Mouse (Mus musculus) B cell, adult 2 months (primary cell): ENCODE results near the gene Mael.

Experiments used
- DNase-seq, 2 experiments: peaks; one replicate each; pipeline ENCODE4 v3.0.0; 2022

The Mael gene

DNA sequence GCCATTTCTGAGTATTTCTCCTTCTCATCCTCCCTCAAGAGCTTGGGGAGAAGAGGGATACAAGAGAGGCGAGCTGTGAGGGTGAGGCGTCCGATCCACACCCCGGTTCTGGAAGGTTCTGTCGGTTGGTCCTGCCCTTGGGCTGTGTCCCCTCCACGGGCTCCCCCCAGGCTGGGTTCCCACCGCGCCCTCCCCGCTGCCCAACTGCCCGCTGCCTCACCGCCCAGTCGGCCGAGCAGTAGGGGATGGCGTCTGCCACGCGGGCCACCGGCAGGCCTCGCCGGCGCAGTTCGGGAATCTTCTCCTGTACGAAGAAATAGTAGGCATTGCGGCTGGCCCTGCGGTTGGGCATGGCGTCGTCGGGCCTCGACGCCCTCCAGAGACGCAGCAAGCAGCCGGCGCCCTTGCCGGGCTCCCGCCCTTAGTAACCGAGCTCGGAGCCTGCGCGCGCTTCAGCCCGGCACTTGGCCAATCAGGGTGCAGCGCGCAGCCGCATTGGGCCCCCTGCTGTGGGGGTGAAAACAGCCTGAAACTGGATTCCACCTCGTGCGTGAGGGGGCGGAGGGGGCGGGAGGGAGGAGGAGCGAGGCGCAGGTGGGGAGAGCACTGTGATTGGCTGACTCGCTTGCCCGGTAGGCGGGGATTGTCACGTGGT, at the start of gene Mael:
TSS of gene Mael (minus strand) at position 433 of the 655 bp plus-strand sequence.
- DNase-seq = no peak

DNA sequence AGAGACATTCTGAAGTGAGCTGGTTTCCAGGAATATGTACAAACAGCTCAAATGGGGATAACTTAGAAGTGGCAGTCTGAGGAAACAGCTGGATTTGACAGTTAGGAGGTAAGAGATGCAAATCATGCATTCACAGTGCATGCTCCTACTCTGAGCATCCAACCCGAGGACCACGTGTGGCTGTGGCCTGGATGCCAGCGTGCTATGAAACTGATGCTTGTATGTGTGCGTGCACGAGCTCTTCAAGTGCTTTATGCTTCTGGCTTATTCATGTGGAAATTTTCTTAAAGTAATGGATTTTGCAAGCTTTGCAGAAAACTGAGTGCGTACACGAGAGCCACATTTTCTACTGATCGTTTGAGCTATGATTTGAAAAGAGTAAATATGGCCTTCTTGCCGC, 47.7 kb upstream of the Mael start:
- DNase-seq = no peak

GRCm38 (mm10) chr1:166284390-166284789, 45.8 kb upstream of the Mael start:
- no peak for DNase-seq

- no peak for DNase-seq
Observed at GRCm38 (mm10) chr1:166283451-166283850, 44.9 kb upstream of the Mael start.

- DNase-seq = no peak
Observed at GRCm38 (mm10) chr1:166282597-166283210, 44.2 kb upstream of the Mael start.

DNA sequence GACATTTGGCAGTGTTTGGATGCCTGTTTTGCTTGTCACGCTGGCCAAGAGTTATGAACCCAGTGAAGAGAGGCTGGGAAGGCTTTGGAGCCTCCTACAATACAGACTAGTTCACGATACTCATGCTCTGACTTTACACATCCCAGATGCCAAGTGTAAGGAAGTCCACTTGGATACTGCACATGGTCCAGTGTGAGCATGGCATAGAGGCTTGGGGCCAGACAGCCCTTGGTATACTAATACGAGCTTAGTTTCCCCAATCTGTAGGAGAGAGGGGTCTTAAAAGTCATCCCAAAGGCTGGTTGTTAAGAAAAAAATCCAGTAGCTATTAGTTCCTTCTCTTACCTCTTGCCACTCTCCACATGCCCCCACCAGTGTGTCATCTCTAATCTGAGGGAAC, 43.3 kb upstream of the Mael start:
- no peak for DNase-seq

GRCm38 (mm10) chr1:166281287-166281686, 42.7 kb upstream of the Mael start:
- DNase-seq = no peak

- DNase-seq = no peak
Observed at GRCm38 (mm10) chr1:166280566-166280965, 42.0 kb upstream of the Mael start.

DNA sequence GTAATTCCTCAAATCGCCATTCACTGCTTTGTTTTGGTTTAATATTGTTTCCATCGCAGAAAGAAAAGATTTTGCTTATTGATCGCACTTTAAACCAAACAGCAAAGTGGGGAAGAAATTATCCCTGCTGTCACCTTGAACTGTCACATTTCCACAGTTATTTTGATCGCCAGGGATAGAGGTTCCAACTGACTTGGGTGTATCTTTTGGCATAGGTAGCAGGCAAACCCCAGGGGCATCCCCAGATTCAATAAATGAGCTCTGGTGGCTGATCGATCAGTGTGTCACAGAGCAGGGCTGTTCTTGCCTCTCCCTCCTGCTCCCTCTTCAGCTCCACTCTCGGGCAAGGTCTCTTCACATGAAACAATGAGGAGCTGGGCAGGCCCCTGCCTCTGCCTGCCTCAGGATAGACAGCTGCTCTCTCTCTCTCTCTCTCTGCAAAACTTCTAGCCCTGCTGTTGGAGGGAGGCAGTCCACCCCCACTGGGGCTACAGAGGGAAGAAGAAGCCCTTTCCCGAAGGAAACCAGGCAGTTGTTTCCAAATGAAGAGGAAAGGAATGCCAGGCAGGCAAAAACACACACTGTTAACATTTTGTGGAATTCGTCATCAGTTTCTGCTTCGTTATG, 41.1 kb upstream of the Mael start:
- DNase-seq = no peak

- DNase-seq = no peak
Observed at GRCm38 (mm10) chr1:166278786-166279185, 40.2 kb upstream of the Mael start.

DNA sequence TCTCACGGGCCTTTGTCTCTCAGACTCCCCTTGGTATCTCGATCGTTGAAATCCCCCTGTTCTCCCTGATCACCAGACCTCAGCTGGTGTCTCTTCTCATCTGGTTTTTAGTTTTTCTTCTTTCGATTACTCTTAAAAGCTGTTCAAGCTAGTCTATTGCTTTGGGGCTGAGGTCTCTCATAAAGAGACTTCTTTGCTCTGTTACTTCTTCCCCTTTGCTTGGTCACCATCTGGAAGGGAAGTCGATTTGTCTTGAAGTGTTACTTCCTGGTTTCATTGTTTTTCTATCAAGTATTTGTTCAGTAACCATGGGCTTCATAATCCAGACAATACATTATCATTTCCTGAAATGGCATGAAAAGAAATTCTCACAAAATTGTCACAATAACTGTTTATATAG, 29.7 kb upstream of the Mael start:
- DNase-seq = no peak

DNA sequence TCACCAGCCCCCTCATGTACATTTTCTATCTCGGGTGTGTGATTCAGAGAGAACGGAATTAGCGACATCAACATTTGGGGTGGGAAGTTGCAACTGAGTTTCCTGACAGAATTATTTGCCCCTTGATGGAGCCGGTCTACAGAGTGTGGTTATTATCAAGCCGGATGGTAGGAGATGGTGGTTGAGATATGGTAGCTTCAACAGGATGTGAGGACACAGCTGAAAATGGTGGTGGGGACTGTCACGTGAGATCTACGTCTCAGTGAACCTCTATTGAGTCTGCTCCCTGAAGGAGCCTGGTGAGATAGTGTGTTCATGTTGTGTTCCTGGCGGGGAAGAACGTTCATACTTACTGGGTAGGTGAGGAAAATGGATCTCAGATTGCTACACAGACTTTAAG, 28.4 kb upstream of the Mael start:
- no peak for DNase-seq

- no peak for DNase-seq
Observed at GRCm38 (mm10) chr1:166266001-166266705, 27.6 kb upstream of the Mael start.

- no peak for DNase-seq
Observed at GRCm38 (mm10) chr1:166259526-166259925, 21.0 kb upstream of the Mael start.

DNA sequence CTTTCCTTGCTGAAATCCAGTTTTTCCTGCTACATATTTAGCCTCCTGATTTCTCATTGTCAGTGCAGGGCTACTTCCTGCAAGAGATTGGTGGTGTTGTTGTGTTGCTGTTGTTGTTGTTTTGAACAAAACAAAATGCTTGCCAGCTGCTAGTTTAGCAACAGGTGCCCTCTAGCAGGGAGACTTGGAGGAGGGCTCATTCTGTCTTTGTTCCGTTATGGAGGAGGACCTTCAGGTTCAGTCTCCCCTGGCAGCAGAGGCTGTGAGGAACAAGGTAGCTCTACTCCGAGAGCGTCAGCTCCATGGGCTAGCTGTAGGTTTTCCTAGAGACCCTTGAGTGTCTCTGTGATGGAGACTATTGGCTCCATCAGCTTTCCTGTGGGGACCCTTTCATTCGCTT, 18.4 kb upstream of the Mael start:
- no peak for DNase-seq

DNA sequence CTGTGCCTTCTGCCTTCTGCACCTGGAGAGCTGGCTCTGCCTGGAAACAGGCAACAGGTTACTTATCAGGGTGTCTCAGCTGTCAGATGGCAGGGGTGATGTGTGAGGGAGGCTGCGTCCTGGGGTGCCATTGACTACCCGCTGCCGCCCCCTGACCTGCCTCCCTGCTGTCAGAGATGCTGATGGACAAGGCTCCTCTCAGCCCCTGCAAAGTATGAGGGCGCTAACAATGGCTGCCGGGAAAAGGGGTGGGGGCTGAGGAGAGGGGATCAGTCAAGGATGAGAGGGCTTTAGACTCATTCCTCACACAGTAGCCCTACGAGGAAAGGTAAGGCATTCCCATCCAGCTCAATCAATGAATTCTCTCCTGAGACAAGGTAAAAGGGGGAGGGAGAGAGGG, 17.8 kb upstream of the Mael start:
- DNase-seq = no peak

DNA sequence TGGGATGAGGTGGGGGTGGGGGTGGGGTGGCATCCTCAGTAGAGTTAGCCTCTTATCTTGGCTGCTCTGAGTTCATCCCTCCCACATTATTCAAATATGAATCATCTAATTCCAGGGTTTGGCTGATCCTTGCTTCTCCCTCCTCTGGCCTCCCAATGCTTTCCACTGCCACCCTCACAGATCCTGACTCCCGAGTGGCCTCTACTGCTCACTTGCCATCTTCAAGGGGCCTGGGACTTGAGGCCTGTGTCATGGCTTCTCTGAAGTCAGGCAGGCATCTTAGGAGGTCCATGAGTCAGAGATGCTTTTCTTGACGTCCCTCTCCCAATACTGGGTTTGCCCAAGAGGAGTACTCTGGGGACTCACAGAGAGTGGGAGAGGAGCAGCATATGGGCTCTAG, 17.1 kb upstream of the Mael start:
- no peak for DNase-seq

DNA sequence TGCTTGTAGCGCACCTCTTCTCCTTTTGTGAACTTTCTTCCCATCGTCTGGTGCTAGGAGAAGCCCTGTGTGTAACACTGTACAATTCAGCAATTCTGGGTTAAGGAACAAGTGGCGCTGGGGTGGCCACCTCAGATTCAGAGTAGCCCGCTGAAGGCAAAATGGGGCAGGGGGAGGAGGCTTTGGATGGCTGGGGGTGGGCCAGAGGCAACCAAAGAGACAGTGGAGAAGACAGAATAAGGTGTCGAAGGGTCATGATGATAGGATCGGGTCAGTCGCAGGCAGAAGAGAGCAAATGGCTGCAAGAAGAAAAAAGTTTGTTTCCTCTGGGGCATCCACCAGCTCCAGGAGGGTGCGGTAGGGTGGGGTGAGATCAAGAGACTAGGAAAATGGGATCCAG, 16.5 kb upstream of the Mael start:
- DNase-seq = no peak

DNA sequence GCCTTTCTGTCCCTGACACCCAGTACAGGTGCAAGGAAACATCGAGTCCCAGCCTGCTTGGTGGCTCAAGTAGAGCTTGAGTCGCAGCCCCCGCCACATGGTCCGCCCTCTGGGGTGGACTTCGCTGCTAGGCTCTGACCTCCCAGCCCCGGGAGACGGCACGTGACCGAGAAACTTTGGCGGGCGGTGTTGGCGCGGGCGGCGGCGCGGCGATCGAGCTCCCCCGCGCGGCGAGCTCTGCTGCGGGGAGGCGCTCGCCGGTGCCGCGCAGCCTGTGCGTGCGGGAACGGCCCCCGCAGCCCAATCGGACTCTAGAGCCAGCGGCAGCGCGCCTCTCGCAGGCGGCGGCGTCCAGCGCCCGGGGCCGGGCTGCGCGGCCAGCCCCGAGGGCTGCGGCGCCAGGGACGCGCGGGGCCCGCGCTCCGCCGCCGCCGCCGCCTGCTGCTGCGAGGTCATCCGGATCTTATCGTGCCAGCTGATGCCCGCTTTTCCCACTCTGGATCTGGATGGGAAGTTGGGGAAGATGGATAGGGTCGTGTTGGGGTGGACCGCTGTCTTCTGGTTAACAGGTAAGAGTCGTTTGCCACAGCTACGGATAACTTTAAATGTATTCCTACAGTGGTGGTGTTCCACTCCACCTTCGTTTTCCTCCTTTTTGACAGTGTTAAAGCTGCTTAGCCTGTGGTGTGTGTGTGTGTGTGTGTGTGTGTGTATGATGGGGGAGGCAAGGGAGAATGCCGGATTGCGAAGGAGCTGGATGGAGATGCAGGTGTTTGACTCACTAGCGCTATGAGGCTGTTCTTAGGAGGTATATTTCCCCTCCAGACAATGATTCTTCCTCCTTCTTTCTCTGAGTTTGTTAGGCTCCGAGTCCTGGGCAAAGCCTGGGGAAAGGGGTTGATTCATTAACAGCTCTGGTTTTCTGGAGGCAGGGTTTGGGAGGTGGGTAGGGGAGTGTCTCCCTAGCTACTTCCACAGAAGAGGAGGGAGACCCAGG, 15.6 kb upstream of the Mael start, which contains the start of gene Ildr2:
TSS of gene Ildr2 (plus strand) at position 242 of the 997 bp plus-strand sequence.
- DNase-seq = no peak

- DNase-seq = no peak
Observed at GRCm38 (mm10) chr1:166244285-166244684, 5.7 kb upstream of the Mael start.

DNA sequence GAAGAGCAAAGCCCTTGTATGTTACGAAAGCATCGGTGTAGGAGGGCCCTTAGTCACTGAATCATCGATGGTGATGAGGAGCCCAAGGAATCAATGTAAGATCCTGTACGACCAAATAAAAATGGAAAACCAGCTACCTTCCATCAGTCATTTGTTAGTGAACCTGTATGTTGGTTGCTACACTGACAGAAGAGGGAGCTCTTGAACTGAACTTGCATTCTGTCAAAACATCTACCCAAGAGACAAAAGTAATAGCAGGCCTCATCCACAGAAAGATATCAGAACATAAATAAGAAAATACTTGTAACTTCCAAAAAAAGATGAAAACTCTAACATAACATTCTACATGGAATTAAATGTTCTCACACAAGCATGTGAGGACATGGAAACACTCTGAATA, 24.4 kb downstream of the Mael start:
- DNase-seq = no peak

- DNase-seq = no peak
Observed at GRCm38 (mm10) chr1:166209371-166209770, 29.2 kb downstream of the Mael start.

DNA sequence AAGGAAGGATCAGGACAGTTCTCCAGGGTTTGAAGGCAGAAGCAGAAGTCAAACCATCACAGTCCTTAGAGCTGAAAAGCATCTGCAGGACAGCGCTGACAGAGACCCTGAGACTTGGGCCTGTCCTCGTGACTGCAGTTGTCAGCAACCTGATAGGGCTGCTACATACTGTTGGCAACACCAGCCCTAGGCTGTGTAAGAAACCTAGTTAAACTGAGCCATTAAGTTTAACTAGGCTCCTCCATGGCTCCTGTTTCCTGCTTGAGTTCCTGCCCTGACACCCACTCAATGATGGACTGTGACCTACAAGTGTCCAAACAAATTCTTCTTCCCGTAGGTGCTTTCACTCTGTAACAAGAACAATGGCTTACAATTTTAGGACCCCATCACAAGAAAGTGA, 33.4 kb downstream of the Mael start:
- no peak for DNase-seq
